Mouse (Mus musculus): ENCODE results near the gene Slc11a2.

DNA sequence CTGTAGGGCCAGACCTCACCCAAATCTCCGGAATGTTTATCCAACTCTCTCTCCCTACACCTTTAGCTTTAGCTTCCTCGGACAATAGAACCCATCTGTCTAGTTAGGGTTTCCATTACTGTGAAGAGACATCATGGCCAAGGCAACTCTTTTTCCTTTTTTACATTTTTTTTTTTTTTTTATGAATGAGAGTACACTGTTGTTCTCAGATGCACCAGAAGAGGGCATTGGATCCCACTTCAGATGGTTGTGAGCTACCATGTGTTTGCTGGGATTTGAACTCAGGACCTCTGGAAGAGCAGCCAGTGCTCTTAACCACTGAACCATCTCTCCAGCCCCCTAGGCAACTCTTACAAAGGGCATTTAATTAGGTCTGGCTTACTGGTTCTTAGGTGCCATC is 40.6 kb upstream of the Slc11a2 start:
- no peak for TF ChIP-seq TCF12 (IDR thresholded peaks at IDR 0.05; ENCODE audit: low read depth, low read length)
- TF ChIP-seq POLR2A (IDR thresholded peaks at IDR 0.05; ENCODE audit: low read depth, low read length), result no peak
- no peak for TF ChIP-seq USF1 (IDR thresholded peaks at IDR 0.05; ENCODE audit: low read depth, low read length)
- TF ChIP-seq MAFK (IDR thresholded peaks at IDR 0.05; ENCODE audit: insufficient replicate concordance, low read length), result no peak

Data from CH12.LX (cell line).